Mouse (Mus musculus) hindbrain, embryonic 13.5 days (tissue): Measurements from ENCODE around the gene Nln. TPM values are rescaled to one million over a fixed set of nuclear protein-coding genes. Genes with fewer than 3 reads are reported as not detected.

Experiments
- ATAC-seq: fragments of 200-750 bp; cut with Nextera tagmentation; 2 replicates; pipeline ENCODE4 v1.8.0; 2017; ENCODE audit warnings: moderate TSS enrichment; ENCODE audit not compliant: low FRiP score
- H3K27ac ChIP-seq: fragments of 300-500 bp; sonication (generic); 2 replicates; pipeline ENCODE4 v1.5.1; 2015; ENCODE audit warnings: inconsistent platforms, mild to moderate bottlenecking, moderate library complexity
- H3K27me3 ChIP-seq: fragments of 300-500 bp; sonication (generic); 2 replicates; pipeline ENCODE4 v1.6.1; 2015; ENCODE audit warnings: mild to moderate bottlenecking, inconsistent platforms
- H3K36me3 ChIP-seq: fragments of 300-500 bp; sonication (generic); 2 replicates; pipeline ENCODE4 v1.6.1; 2015; ENCODE audit warnings: mild to moderate bottlenecking, inconsistent platforms
- H3K4me1 ChIP-seq: fragments of 300-500 bp; sonication (generic); replicated peaks from 2 replicates; pipeline ENCODE4 v1.6.1; 2015; ENCODE audit warnings: inconsistent platforms
- H3K4me2 ChIP-seq: fragments of 300-500 bp; sonication (generic); 2 replicates; pipeline ENCODE4 v1.6.1; 2015; ENCODE audit warnings: inconsistent platforms, mild to moderate bottlenecking, moderate library complexity
- H3K4me3 ChIP-seq: fragments of 300-500 bp; sonication (generic); 2 replicates; pipeline ENCODE4 v1.5.1; 2015; ENCODE audit warnings: mild to moderate bottlenecking, inconsistent platforms
- H3K9ac ChIP-seq: fragments of 300-500 bp; sonication (generic); 2 replicates; pipeline ENCODE4 v1.6.1; 2015; ENCODE audit warnings: mild to moderate bottlenecking, inconsistent platforms
- H3K9me3 ChIP-seq: fragments of 300-500 bp; sonication (generic); 2 replicates; pipeline ENCODE4 v1.6.1; 2016; ENCODE audit warnings: inconsistent platforms
- WGBS: fragments of 180-500 bp; shearing (Covaris S2); methylation state at CpG from one replicate; pipeline ENCODE4 v1.1.7; 2015; 5-methylcytosine and 5-hydroxymethylcytosine counted together
- polyA plus RNA-seq: library from polyadenylated mRNA; unstranded; fragments of >200 nt; fragmentation: Nextera tagmentation; extraction: Ambion mirVana; gene quantifications from 2 replicates; pipeline ENCODE4 v1.2.1, GENCODE M21; 2015

Gene Nln
- polyA plus RNA-seq, 1 experiment from 2014 or later = 41.9 TPM

DNA sequence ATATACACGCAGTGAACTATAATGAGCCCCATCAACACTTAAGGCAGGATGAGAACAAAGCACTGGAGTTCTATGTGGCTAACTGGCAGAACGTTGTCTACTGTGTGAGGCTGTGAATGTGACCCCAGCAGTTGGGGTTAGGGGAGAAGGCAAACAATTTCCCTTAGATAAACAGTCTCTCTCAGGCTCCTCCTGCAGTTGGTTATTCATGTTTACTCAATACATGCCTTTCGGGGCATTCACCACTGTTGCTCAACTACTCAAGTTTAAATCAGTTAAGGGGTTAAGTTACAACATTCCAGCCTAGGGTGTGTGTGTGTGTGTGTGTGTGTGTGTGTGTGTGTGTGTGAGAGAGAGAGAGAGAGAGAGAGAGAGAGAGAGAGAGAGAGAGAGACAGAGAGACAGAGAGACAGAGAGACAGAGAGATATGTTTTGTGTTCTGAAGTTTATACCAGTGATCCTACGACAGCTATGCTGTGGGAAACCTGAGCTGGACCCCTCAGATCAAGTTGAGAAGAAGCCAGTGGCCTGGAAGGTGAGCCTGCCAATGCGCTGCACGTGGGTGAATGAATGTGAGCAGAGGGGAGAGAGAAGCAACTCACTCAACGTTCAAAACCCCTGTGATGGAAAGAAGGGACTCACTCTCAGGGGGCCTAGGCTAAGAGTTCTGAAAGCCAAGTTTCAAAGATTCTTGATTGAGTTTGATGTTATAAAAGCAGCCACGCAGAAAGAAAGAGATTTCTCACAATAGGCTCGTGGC lies 71.7 kb downstream of the Nln start:
- Histone ChIP-seq H3K4me2 (no peak overlapping the region), H3K4me1 (peaks cover 32% of the 10 kb centered on the region), H3K36me3 (peaks cover 26% of the 10 kb centered on the region), H3K27ac (no peak overlapping the region; the same call in 1 of the 2 replicates), H3K4me3 (no peak overlapping the region), H3K9me3 (no peaks in the 10 kb centered on the region), H3K9ac (no peak overlapping the region), H3K27me3 (no peaks in the 10 kb centered on the region)
- 71% methylated on average over 9 of the region's 9 CpGs for WGBS
- ATAC-seq = no peak

- H3K4me2 ChIP-seq = no peak overlapping the region
- H3K9me3 ChIP-seq = no peaks in the 10 kb centered on the region
- no peak overlapping the region for H3K4me3 ChIP-seq
- no peak overlapping the region for H3K27ac ChIP-seq
- H3K27me3 ChIP-seq = no peaks in the 10 kb centered on the region
- peaks cover 26% of the 10 kb centered on the region for H3K36me3 ChIP-seq
- 77% methylated on average over 23 of the region's 23 CpGs for WGBS
- ATAC-seq = peak; percentile 30; the same call in 1 of the 2 replicates
- H3K4me1 ChIP-seq = peaks cover 42% of the 10 kb centered on the region
- no peak overlapping the region for H3K9ac ChIP-seq
Observed at GRCm38 (mm10) chr13:104036494-104037290, 72.7 kb downstream of the Nln start.

GRCm38 (mm10) chr13:104035651-104036050 lies 73.8 kb downstream of the Nln start:
- no peaks in the 10 kb centered on the region for H3K27me3 ChIP-seq
- peaks cover 44% of the 10 kb centered on the region for H3K4me1 ChIP-seq
- no peak overlapping the region for H3K9ac ChIP-seq
- H3K36me3 ChIP-seq = peaks cover 30% of the 10 kb centered on the region
- 88% methylated on average over 2 of the region's 2 CpGs for WGBS
- H3K27ac ChIP-seq = no peak overlapping the region
- H3K4me2 ChIP-seq = no peak overlapping the region
- ATAC-seq = no peak
- H3K4me3 ChIP-seq = no peak overlapping the region
- H3K9me3 ChIP-seq = no peaks in the 10 kb centered on the region

DNA sequence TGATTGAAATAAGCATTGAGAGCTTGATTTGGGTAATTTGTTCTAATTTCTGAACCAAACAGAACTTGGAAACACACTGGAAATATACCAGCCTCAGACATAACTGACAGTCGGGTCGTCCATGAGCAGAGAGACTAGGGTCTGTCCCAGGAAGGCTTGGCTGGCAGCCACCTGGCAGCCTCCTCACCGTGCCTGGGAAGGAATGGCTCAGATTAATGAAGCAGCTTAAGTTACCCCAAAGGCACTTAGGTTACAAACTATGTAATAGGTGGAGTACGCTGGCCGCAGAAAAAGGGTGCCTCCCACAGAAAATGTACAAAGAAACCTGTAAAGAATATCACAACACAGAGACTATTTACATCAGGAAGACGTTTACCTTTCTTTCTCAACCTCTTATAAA lies 74.6 kb downstream of the Nln start:
- 59% methylated on average over 6 of the region's 6 CpGs for WGBS
- H3K9ac ChIP-seq = no peak overlapping the region
- H3K9me3 ChIP-seq = no peaks in the 10 kb centered on the region
- no peak overlapping the region for H3K4me3 ChIP-seq
- no peak overlapping the region for H3K27ac ChIP-seq
- ATAC-seq = no peak
- H3K4me1 ChIP-seq = peaks cover 42% of the 10 kb centered on the region
- no peaks in the 10 kb centered on the region for H3K27me3 ChIP-seq
- no peak overlapping the region for H3K4me2 ChIP-seq
- H3K36me3 ChIP-seq = peaks cover 30% of the 10 kb centered on the region

DNA sequence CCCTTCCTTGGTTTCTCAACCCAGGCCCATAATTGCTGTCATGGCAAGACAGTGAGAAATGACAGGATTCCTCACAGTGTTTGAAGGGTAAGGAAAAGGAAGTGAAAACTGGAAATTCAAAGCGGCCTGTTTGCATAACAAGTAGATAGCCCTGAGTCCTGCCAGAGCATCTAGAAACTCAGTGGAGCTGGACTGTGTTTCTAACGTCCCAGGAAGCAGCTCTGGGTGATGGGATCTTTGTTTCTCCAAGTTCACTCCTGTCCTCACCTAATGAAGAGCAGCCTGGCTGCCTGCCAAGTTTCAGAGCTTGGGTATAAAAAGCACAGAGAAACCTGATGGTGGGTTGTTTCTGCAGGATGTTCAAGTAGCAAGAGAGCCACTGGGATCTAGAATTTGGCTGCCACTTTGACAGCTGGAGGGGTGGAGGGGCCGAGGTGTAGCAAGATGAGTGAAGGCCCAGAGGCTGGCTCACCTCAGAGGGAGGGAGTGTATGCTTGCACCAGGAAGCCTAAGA lies 76.7 kb downstream of the Nln start:
- ATAC-seq = no peak
- Histone ChIP-seq H3K27me3 (peaks cover 6% of the 10 kb centered on the region), H3K9me3 (no peaks in the 10 kb centered on the region), H3K4me1 (peaks cover 31% of the 10 kb centered on the region), H3K4me3 (no peak overlapping the region), H3K4me2 (no peak overlapping the region), H3K27ac (0 out of 2 replicates have a peak overlapping the region, but pooled peaks have one; percentile 55), H3K36me3 (peaks cover 30% of the 10 kb centered on the region), H3K9ac (no peak overlapping the region)
- WGBS = 47% methylated on average over 3 of the region's 3 CpGs

DNA sequence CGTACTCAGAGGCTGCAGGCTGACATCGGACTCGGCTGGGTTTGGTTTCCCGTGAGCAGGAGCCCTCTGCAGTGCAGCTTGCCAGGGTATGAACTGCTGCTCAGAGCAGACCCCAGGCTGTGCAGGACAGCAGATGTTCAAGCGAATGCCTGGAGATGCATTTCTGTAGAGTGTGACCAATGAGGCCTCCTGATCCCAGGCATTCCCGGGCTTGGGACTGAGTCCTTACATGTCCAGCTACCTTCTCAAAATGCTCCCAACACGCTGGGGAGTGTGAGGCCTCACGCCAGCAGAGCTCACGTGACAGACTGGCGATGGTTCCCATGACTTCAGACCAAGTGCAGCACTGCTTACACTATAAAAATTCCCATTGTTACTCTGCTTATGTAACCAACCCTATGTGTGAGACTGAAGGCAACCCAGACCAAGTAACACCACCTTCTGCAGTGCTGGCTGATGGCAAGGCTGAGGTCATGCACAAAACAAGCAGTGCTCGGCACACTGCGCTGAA lies 77.5 kb downstream of the Nln start:
- WGBS = 47% methylated on average over 12 of the region's 12 CpGs
- Histone ChIP-seq H3K27ac (no peak overlapping the region), H3K9ac (no peak overlapping the region), H3K4me1 (peaks cover 28% of the 10 kb centered on the region), H3K27me3 (peaks cover 6% of the 10 kb centered on the region), H3K4me2 (no peak overlapping the region), H3K4me3 (no peak overlapping the region), H3K9me3 (no peaks in the 10 kb centered on the region), H3K36me3 (peaks cover 30% of the 10 kb centered on the region)
- peak; percentile 34; the same call in 1 of the 2 replicates for ATAC-seq

GRCm38 (mm10) chr13:104030956-104031355 lies 78.5 kb downstream of the Nln start:
- Histone ChIP-seq H3K4me1 (peaks cover 22% of the 10 kb centered on the region), H3K9ac (no peak overlapping the region), H3K4me3 (no peak overlapping the region), H3K27ac (no peak overlapping the region), H3K9me3 (no peaks in the 10 kb centered on the region), H3K27me3 (peaks cover 6% of the 10 kb centered on the region), H3K4me2 (no peak overlapping the region), H3K36me3 (peaks cover 24% of the 10 kb centered on the region)
- no peak for ATAC-seq
- 82% methylated on average over 4 of the region's 4 CpGs for WGBS

- ATAC-seq = no peak
Observed at GRCm38 (mm10) chr13:104029511-104029910, 79.9 kb downstream of the Nln start.

GRCm38 (mm10) chr13:104029089-104029488 lies 80.3 kb downstream of the Nln start:
- no peak overlapping the region for H3K27ac ChIP-seq

More at GRCm38 (mm10) chr13:104029511-104029910, 79.9 kb downstream of the Nln start:
- no peak overlapping the region for H3K4me3 ChIP-seq
- no peak overlapping the region for H3K4me2 ChIP-seq
- peaks cover 20% of the 10 kb centered on the region for H3K36me3 ChIP-seq
- H3K27ac ChIP-seq = no peak overlapping the region
- H3K9me3 ChIP-seq = no peaks in the 10 kb centered on the region
- H3K27me3 ChIP-seq = peaks cover 6% of the 10 kb centered on the region
- H3K4me1 ChIP-seq = peaks cover 26% of the 10 kb centered on the region
- H3K9ac ChIP-seq = no peak overlapping the region

DNA sequence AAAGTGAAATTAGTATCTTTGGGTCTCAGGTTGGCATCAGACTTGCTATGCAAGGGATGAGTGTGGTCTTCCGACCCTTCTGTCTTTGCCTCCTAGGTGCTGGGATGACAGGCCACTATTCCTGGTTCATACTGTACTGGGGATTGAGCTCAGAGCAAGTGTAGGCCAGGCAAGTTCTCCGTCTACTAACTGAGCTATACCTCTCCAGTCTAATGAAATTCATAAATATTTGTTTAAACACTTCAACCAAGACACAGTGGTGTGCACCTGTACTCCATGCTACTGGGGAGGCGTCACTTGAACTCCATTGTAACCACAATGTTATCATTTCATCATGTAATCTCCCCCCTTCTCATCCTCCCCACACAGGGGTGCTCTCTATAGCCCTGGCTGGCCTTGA lies 82.9 kb downstream of the Nln start:
- Histone ChIP-seq H3K9ac (no peak overlapping the region), H3K36me3 (peaks cover 7% of the 10 kb centered on the region), H3K4me3 (no peak overlapping the region), H3K27me3 (peaks cover 14% of the 10 kb centered on the region), H3K9me3 (no peaks in the 10 kb centered on the region), H3K27ac (no peak overlapping the region), H3K4me2 (no peak overlapping the region), H3K4me1 (peaks cover 10% of the 10 kb centered on the region)
- WGBS = 87% methylated on average over 3 of the region's 3 CpGs
- ATAC-seq = no peak

More at GRCm38 (mm10) chr13:104029089-104029488, 80.3 kb downstream of the Nln start:
- no peak overlapping the region for H3K4me3 ChIP-seq
- no peak overlapping the region for H3K9ac ChIP-seq
- peaks cover 6% of the 10 kb centered on the region for H3K27me3 ChIP-seq
- no peaks in the 10 kb centered on the region for H3K9me3 ChIP-seq
- peaks cover 16% of the 10 kb centered on the region for H3K36me3 ChIP-seq
- H3K4me1 ChIP-seq = peaks cover 26% of the 10 kb centered on the region
- no peak overlapping the region for H3K4me2 ChIP-seq
- 92% methylated on average over 5 of the region's 5 CpGs for WGBS
- ATAC-seq = no peak

GRCm38 (mm10) chr13:104025710-104025995 lies 83.8 kb downstream of the Nln start:
- ATAC-seq = no peak
- WGBS = 76% methylated on average over 6 of the region's 6 CpGs
- peaks cover 10% of the 10 kb centered on the region for H3K4me1 ChIP-seq
- H3K4me3 ChIP-seq = no peak overlapping the region
- peaks cover 10% of the 10 kb centered on the region; the same call in 1 of the 2 replicates for H3K36me3 ChIP-seq
- H3K9me3 ChIP-seq = no peaks in the 10 kb centered on the region
- no peak overlapping the region for H3K9ac ChIP-seq
- 0 out of 2 replicates have a peak overlapping the region, but pooled peaks have one; percentile 55 for H3K27ac ChIP-seq
- no peak overlapping the region for H3K4me2 ChIP-seq
- H3K27me3 ChIP-seq = peaks cover 22% of the 10 kb centered on the region
